In the genomic region with DNA sequence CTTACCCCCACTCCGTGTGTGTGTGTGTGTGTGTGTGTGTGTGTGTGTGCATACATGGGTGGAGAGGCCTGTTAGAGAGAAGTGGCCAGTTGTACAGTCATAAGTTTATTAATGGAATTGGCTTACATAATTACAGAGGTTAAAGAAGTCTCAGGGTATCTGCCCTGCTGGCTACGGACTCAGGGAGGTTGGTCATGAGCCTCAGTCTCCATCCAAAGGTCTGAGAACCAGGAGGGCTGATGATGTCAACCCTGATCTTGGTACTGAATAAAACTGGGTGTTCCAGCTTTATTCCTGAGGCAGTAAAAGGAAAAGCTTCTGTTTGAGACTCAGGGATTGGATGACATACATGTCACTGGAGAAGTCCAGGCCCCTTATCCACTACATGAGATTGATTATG, we compare ENCODE assay signal across 15 mouse cellular contexts. TPM values are rescaled to one million over a fixed set of nuclear protein-coding genes. Genes with fewer than 3 reads are reported as not detected.
"Had no signal": no experiment of that assay in that cellular context is flagged by ENCODE, and none has a peak within 500 bp of the region (broad histone marks: within the 10 kb centered on the region; RNA-seq: fewer than 3 reads in every experiment).

No protein-coding gene starts in this region.

- DNase-seq: layer of hippocampus, adult 9-11 months; layer of hippocampus, postnatal 36 days; lung, embryonic 14.5 days; lung, postnatal 10 days; lung, postnatal 4 days; midbrain, embryonic 14.5 days; right cerebral cortex, adult 18-20 months; right cerebral cortex, postnatal 25 days; thymus, postnatal 36 days had no signal

- H3K4me3 ChIP-seq: limb, embryonic 15.5 days; liver, embryonic 12.5 days; midbrain, embryonic 10.5 days; myocyte; neural tube, embryonic 15.5 days had no signal

- ATAC-seq: intestine, postnatal 0 days; liver, embryonic 12.5 days had no signal

- H3K9me3 ChIP-seq: limb, embryonic 15.5 days; liver, embryonic 12.5 days; midbrain, embryonic 10.5 days; neural tube, embryonic 15.5 days had no signal

- H3K36me3 ChIP-seq: limb, embryonic 15.5 days; liver, embryonic 12.5 days; midbrain, embryonic 10.5 days; neural tube, embryonic 15.5 days had no signal

- H3K4me2 ChIP-seq: limb, embryonic 15.5 days; liver, embryonic 12.5 days; lung, embryonic 14.5 days; neural tube, embryonic 15.5 days had no signal

- H3K4me1 ChIP-seq: liver, embryonic 12.5 days had no signal

- H3K9ac ChIP-seq: limb, embryonic 15.5 days; liver, embryonic 12.5 days; lung, embryonic 14.5 days; neural tube, embryonic 15.5 days had no signal

- H3K27me3 ChIP-seq: limb, embryonic 15.5 days; liver, embryonic 12.5 days; neural tube, embryonic 15.5 days had no signal

- H3K27ac ChIP-seq: limb, embryonic 15.5 days; liver, embryonic 12.5 days; midbrain, embryonic 10.5 days; neural tube, embryonic 15.5 days had no signal

RNA-seq across cellular contexts. Expression of a gene that starts 39.1 kb away (rescaled TPM):
- polyA plus RNA-seq: myocyte had no signal
